Mouse (Mus musculus) kidney, adult 2 months (tissue): ENCODE data around the gene Lcp1. TPM values are rescaled to one million over a fixed set of nuclear protein-coding genes. Genes with fewer than 3 reads are reported as not detected.

Source experiments
- DNase-seq: peaks from one replicate; pipeline ENCODE4 v3.0.0; 2021
- H3K27ac ChIP-seq: fragments of 200-500 bp; 2 replicates; pipeline ENCODE4 v1.5.1; 2012; ENCODE audit warnings: low read depth, low read length, control low read depth, inconsistent platforms; ENCODE audit not compliant: insufficient read depth
- H3K27me3 ChIP-seq: fragments of 200-500 bp; replicated peaks from 2 replicates; pipeline ENCODE4 v1.6.1; 2012; ENCODE audit warnings: mild to moderate bottlenecking, moderate library complexity, low read length, inconsistent platforms; ENCODE audit not compliant: control insufficient read depth, insufficient read depth
- H3K36me3 ChIP-seq: fragments of 200-500 bp; 2 replicates; pipeline ENCODE4 v1.6.1; 2012; ENCODE audit warnings: mild to moderate bottlenecking, moderate library complexity, low read length, inconsistent platforms; ENCODE audit not compliant: control insufficient read depth, insufficient read depth
- H3K4me1 ChIP-seq: fragments of 200-500 bp; 2 replicates; pipeline ENCODE4 v1.6.1; 2011; ENCODE audit warnings: low read length; ENCODE audit not compliant: control insufficient read depth, insufficient read depth
- H3K4me3 ChIP-seq: fragments of 200-500 bp; 2 replicates; pipeline ENCODE4 v1.5.1; 2011; ENCODE audit warnings: mild to moderate bottlenecking, low read depth, low read length, control low read depth; ENCODE audit not compliant: insufficient read depth
- CTCF ChIP-seq: fragments of 200-500 bp; conservative IDR thresholded peaks from 2 replicates; pipeline ENCODE4 v1.5.1; 2011; ENCODE audit warnings: low read depth, mild to moderate bottlenecking, control low read depth, low read length, moderate library complexity, mixed read lengths; ENCODE audit not compliant: insufficient read depth, insufficient read length
- POLR2A ChIP-seq: fragments of 200-500 bp; IDR thresholded peaks from one replicate; pipeline ENCODE4 v1.6.1; 2011; ENCODE audit warnings: low read depth, low read length, control low read depth
- WGBS: fragments of 180-500 bp; shearing (Covaris S2); methylation state at CpG from one replicate; pipeline ENCODE4 v1.1.7; 2018; 5-methylcytosine and 5-hydroxymethylcytosine counted together
- polyA plus RNA-seq: library from polyadenylated mRNA; depleted of rRNA; stranded (reverse); fragments of >200 nt; gene quantifications from 2 replicates; pipeline ENCODE4 v1.2.3, GENCODE M21; 2012

Lcp1 gene
- polyA plus RNA-seq, 1 experiment, result 13.7 TPM

DNA sequence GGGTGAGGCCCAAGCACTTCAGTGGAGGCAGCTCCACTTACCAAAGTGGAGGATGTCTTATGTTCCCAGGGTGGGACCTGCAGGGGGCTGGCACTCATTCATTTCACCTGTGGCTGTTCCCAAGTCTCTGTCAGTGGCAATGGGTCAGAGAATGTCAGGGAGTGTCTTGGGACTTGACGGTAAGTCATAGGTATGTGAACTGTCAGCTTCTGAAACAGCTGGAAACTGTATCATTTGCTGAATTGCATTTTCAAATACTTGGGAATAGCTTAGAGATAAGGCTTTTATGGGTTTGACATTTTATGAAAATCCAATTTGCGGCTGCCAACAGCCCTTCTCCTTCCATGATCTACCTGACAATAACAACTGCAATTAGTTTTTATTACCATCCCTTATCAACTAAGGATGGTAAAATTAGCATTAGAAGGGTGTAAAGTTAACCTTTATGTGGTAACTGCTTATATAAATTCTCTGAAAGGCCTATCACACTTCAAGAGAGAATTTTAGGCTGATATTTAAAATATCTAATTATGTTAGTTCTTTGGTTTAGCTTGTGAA lies 34.8 kb downstream of the Lcp1 start:
- H3K4me1 ChIP-seq, result no peaks in the 10 kb centered on the region
- 79% methylated on average over 2 of the region's 2 CpGs for WGBS
- H3K27ac ChIP-seq, result no peak overlapping the region
- H3K36me3 ChIP-seq, result no peaks in the 10 kb centered on the region
- H3K4me3 ChIP-seq, result no peak overlapping the region
- TF ChIP-seq POLR2A, result no peak
- no peak for TF ChIP-seq CTCF
- no peaks in the 10 kb centered on the region for H3K27me3 ChIP-seq
- no peak for DNase-seq

GRCm38 (mm10) chr14:75168501-75168900 lies 37.6 kb downstream of the Lcp1 start:
- TF ChIP-seq CTCF (no peak), POLR2A (no peak)
- Histone ChIP-seq H3K4me1 (no peaks in the 10 kb centered on the region), H3K4me3 (no peak overlapping the region), H3K27me3 (no peaks in the 10 kb centered on the region), H3K27ac (no peak overlapping the region), H3K36me3 (no peaks in the 10 kb centered on the region)
- DNase-seq, result no peak
- WGBS, result 88% methylated on average over 3 of the region's 3 CpGs

- Histone ChIP-seq H3K36me3 (no peaks in the 10 kb centered on the region), H3K4me1 (no peaks in the 10 kb centered on the region), H3K27me3 (no peaks in the 10 kb centered on the region), H3K4me3 (no peak overlapping the region), H3K27ac (no peak overlapping the region)
- no peak for DNase-seq
- 70% methylated on average over 1 of the region's 1 CpGs for WGBS
- no peak for TF ChIP-seq POLR2A
- TF ChIP-seq CTCF, result no peak
Observed at GRCm38 (mm10) chr14:75170546-75170945, 39.6 kb downstream of the Lcp1 start.

DNA sequence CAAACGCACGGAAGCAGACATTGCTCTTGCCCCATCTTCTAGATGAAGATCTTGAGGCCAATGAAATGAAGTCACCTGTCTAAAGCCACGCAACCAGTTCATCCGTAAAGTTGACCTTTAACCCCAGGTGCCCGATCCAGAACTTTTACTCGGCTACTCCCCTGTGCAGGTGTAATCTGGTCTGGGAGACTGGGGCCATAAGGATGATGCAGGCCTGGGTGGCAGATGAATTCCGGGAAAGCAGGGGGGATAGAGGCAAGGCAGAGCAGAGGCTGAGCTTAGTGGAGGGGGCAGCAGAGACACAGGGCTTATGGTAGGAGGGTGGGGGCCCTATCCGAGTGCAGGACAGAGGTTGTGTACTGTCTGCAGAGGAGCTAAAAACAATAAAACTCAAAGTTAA lies 43.4 kb downstream of the Lcp1 start:
- WGBS, result 76% methylated on average over 8 of the region's 8 CpGs
- H3K27me3 ChIP-seq, result no peaks in the 10 kb centered on the region
- no peak for DNase-seq
- H3K4me3 ChIP-seq, result no peak overlapping the region
- no peak overlapping the region for H3K27ac ChIP-seq
- no peaks in the 10 kb centered on the region for H3K36me3 ChIP-seq
- TF ChIP-seq POLR2A, result no peak
- TF ChIP-seq CTCF, result no peak
- H3K4me1 ChIP-seq, result no peaks in the 10 kb centered on the region

- H3K4me1 ChIP-seq, result no peaks in the 10 kb centered on the region
- no peak overlapping the region for H3K4me3 ChIP-seq
- no peak for DNase-seq
- no peak overlapping the region for H3K27ac ChIP-seq
- no peaks in the 10 kb centered on the region for H3K36me3 ChIP-seq
- TF ChIP-seq POLR2A, result no peak
- TF ChIP-seq CTCF, result no peak
- H3K27me3 ChIP-seq, result no peaks in the 10 kb centered on the region
- 81% methylated on average over 9 of the region's 9 CpGs for WGBS
Observed at GRCm38 (mm10) chr14:75174731-75175555, 44.0 kb downstream of the Lcp1 start.

DNA sequence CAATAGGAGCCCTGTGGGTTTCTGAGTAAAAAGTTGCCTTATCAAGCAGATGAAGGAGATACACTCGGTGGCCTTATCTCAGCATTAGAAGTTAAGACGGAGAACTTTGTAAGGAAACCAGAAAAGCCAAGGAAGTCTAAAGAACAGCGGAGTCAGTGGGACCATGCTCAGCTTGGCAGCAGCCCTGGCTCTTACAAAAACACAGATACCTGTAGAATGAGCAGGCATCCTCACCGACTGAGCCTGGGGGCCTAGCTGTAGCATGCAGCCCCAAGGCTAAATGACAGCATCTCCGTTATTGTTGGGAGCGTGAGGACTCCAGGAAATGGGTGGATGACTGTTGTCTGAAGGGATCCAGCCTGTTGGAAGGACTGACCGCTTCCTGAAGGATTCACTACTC lies 44.9 kb downstream of the Lcp1 start:
- no peaks in the 10 kb centered on the region for H3K4me1 ChIP-seq
- no peak for DNase-seq
- TF ChIP-seq POLR2A (no peak), CTCF (no peak)
- 79% methylated on average over 7 of the region's 7 CpGs for WGBS
- no peaks in the 10 kb centered on the region for H3K36me3 ChIP-seq
- H3K4me3 ChIP-seq, result no peak overlapping the region
- H3K27me3 ChIP-seq, result no peaks in the 10 kb centered on the region
- no peak overlapping the region for H3K27ac ChIP-seq

- Histone ChIP-seq H3K27me3 (no peaks in the 10 kb centered on the region), H3K4me1 (no peaks in the 10 kb centered on the region), H3K4me3 (no peak overlapping the region), H3K36me3 (no peaks in the 10 kb centered on the region), H3K27ac (no peak overlapping the region)
- TF ChIP-seq CTCF, result no peak
- no peak for TF ChIP-seq POLR2A
- DNase-seq, result peak; percentile 19
- WGBS, result 61% methylated on average over 4 of the region's 4 CpGs
Observed at GRCm38 (mm10) chr14:75176425-75177045, 45.6 kb downstream of the Lcp1 start.
